21 mouse cellular contexts compared by ENCODE assay signal in genomic region chr14:78532345-78532744, GRCm38 (mm10). TPM values are rescaled to one million over a fixed set of nuclear protein-coding genes. Genes with fewer than 3 reads are reported as not detected.
A peak's percentile ranks its signal among the peaks of the same experiment; 100 is the strongest.
DNase-seq lines count a peak whose midpoint lies in the region; ATAC-seq and TF ChIP-seq lines count a peak whose summit lies in the region.
"Had no signal": no experiment of that assay in that cellular context is flagged by ENCODE, and none has a peak within 500 bp of the region (broad histone marks: within the 10 kb centered on the region; RNA-seq: fewer than 3 reads in every experiment).

No protein-coding gene starts in this region.

- no peak for ATAC-seq in heart, embryonic 13.5 days (ENCODE audit: extremely low read depth, insufficient number of reproducible peaks, low FRiP score, low TSS enrichment)
- no peak for ATAC-seq in lung, embryonic 14.5 days (ENCODE audit: insufficient read depth)
- ATAC-seq in lung, embryonic 15.5 days (ENCODE audit: borderline replicate concordance, extremely low read depth, low FRiP score, low TSS enrichment): no peak
- ATAC-seq in hindbrain, embryonic 14.5 days (ENCODE audit: low FRiP score): no peak
- ATAC-seq: forebrain, embryonic 16.5 days had no signal

- no peak for DNase-seq in heart, embryonic 10.5 days (ENCODE audit: low spot score)
- peak; percentile 58 for DNase-seq in lung, embryonic 14.5 days
- DNase-seq in lung, postnatal 14 days: no peak
- no peak for DNase-seq in gastrocnemius, postnatal 14 days
- no peak for DNase-seq in hindbrain, embryonic 14.5 days (ENCODE audit: low spot score)
- DNase-seq: B cell, adult 2 months; cerebellum, adult 2 months; cerebellum, postnatal 36 days; kidney, adult 11 months; right cerebral cortex, postnatal 4 days had no signal

- intact Hi-C loops in gastrocnemius, postnatal 14 days (cut with DNase I; ENCODE audit: low total_unique reads): no loop called here

- no peaks in the 10 kb centered on the region for H3K36me3 ChIP-seq in heart, embryonic 13.5 days
- H3K36me3 ChIP-seq in heart, embryonic 10.5 days: no peaks in the 10 kb centered on the region
- no peaks in the 10 kb centered on the region for H3K36me3 ChIP-seq in lung, embryonic 14.5 days (ENCODE audit: insufficient read depth)
- no peaks in the 10 kb centered on the region for H3K36me3 ChIP-seq in lung, embryonic 15.5 days
- no peaks in the 10 kb centered on the region for H3K36me3 ChIP-seq in hindbrain, embryonic 14.5 days (replicated peaks; ENCODE audit: control insufficient read depth, insufficient read depth)
- H3K36me3 ChIP-seq: embryonic facial prominence, embryonic 15.5 days; hindbrain, embryonic 10.5 days; limb, embryonic 12.5 days; midbrain, embryonic 12.5 days; neural tube, embryonic 12.5 days had no signal

- H3K4me2 ChIP-seq in heart, embryonic 13.5 days: peak overlapping the region; percentile 29; the same call in 1 of the 2 replicates
- peak overlapping the region; percentile 15; the same call in 1 of the 2 replicates for H3K4me2 ChIP-seq in lung, embryonic 14.5 days
- no peak overlapping the region for H3K4me2 ChIP-seq in lung, embryonic 15.5 days
- no peak overlapping the region for H3K4me2 ChIP-seq in hindbrain, embryonic 14.5 days (replicated peaks)
- H3K4me2 ChIP-seq: embryonic facial prominence, embryonic 15.5 days; limb, embryonic 12.5 days; midbrain, embryonic 12.5 days; neural tube, embryonic 12.5 days had no signal

- H3K9ac ChIP-seq in heart, embryonic 13.5 days: no peak overlapping the region
- H3K9ac ChIP-seq in lung, embryonic 14.5 days: no peak overlapping the region
- no peak overlapping the region for H3K9ac ChIP-seq in lung, embryonic 15.5 days
- H3K9ac ChIP-seq in hindbrain, embryonic 14.5 days: no peak overlapping the region
- H3K9ac ChIP-seq: embryonic facial prominence, embryonic 15.5 days; limb, embryonic 12.5 days; midbrain, embryonic 12.5 days; neural tube, embryonic 12.5 days had no signal

- no peaks in the 10 kb centered on the region for H3K27me3 ChIP-seq in heart, embryonic 13.5 days (replicated peaks)
- H3K27me3 ChIP-seq in heart, embryonic 10.5 days (ENCODE audit: insufficient read depth, poor library complexity, severe bottlenecking): no peaks in the 10 kb centered on the region
- H3K27me3 ChIP-seq in lung, embryonic 14.5 days (ENCODE audit: insufficient read depth, low read length): no peaks in the 10 kb centered on the region
- no peaks in the 10 kb centered on the region for H3K27me3 ChIP-seq in lung, embryonic 15.5 days
- no peaks in the 10 kb centered on the region for H3K27me3 ChIP-seq in hindbrain, embryonic 14.5 days (ENCODE audit: control insufficient read depth, insufficient read depth, low read length)
- H3K27me3 ChIP-seq: embryonic facial prominence, embryonic 15.5 days; limb, embryonic 12.5 days; midbrain, embryonic 12.5 days; neural tube, embryonic 12.5 days had no signal

- H3K4me3 ChIP-seq in heart, embryonic 13.5 days: no peak overlapping the region
- H3K4me3 ChIP-seq in heart, embryonic 10.5 days: no peak overlapping the region
- H3K4me3 ChIP-seq in lung, embryonic 14.5 days (ENCODE audit: low read depth, low read length): no peak overlapping the region
- H3K4me3 ChIP-seq in lung, embryonic 15.5 days: no peak overlapping the region
- no peak overlapping the region for H3K4me3 ChIP-seq in hindbrain, embryonic 14.5 days (replicated peaks; ENCODE audit: low read length)
- H3K4me3 ChIP-seq: embryonic facial prominence, embryonic 15.5 days; hindbrain, embryonic 10.5 days; limb, embryonic 12.5 days; midbrain, embryonic 12.5 days; neural tube, embryonic 12.5 days had no signal

- H3K9me3 ChIP-seq in heart, embryonic 13.5 days: no peaks in the 10 kb centered on the region
- H3K9me3 ChIP-seq in heart, embryonic 10.5 days: no peaks in the 10 kb centered on the region
- H3K9me3 ChIP-seq in lung, embryonic 14.5 days (ENCODE audit: low read depth, low read length): no peaks in the 10 kb centered on the region
- H3K9me3 ChIP-seq in lung, embryonic 15.5 days: no peaks in the 10 kb centered on the region
- no peaks in the 10 kb centered on the region for H3K9me3 ChIP-seq in hindbrain, embryonic 14.5 days (ENCODE audit: control insufficient read depth, low read length)
- H3K9me3 ChIP-seq: embryonic facial prominence, embryonic 15.5 days; hindbrain, embryonic 10.5 days; limb, embryonic 12.5 days; midbrain, embryonic 12.5 days; neural tube, embryonic 12.5 days had no signal

- H3K27ac ChIP-seq in heart, embryonic 13.5 days (replicated peaks): peak overlapping the region; percentile 79
- no peak overlapping the region for H3K27ac ChIP-seq in heart, embryonic 10.5 days
- peak overlapping the region; percentile 73 for H3K27ac ChIP-seq in lung, embryonic 14.5 days (ENCODE audit: low read depth)
- peak overlapping the region; percentile 37 for H3K27ac ChIP-seq in lung, embryonic 15.5 days
- no peak overlapping the region for H3K27ac ChIP-seq in hindbrain, embryonic 14.5 days
- H3K27ac ChIP-seq: embryonic facial prominence, embryonic 15.5 days; hindbrain, embryonic 10.5 days; kidney, postnatal 0 days; macrophage; midbrain, embryonic 12.5 days; neural tube, embryonic 12.5 days; stomach, postnatal 0 days had no signal

- peaks cover 78% of the 10 kb centered on the region for H3K4me1 ChIP-seq in heart, embryonic 13.5 days
- peaks cover 31% of the 10 kb centered on the region for H3K4me1 ChIP-seq in heart, embryonic 10.5 days
- H3K4me1 ChIP-seq in lung, embryonic 14.5 days (ENCODE audit: insufficient read depth): peaks cover 29% of the 10 kb centered on the region
- peaks cover 52% of the 10 kb centered on the region for H3K4me1 ChIP-seq in lung, embryonic 15.5 days
- peaks cover 42% of the 10 kb centered on the region for H3K4me1 ChIP-seq in hindbrain, embryonic 14.5 days (replicated peaks; ENCODE audit: control insufficient read depth, insufficient read depth, low read length)

- no peak for TF ChIP-seq CTCF in lung, embryonic 14.5 days (IDR thresholded peaks at IDR 0.05; ENCODE audit: low read depth)

- 35% methylated on average over 6 of the region's 6 CpGs for WGBS in heart, embryonic 13.5 days
- 67% methylated on average over 6 of the region's 6 CpGs for WGBS in heart, embryonic 10.5 days
- WGBS in lung, embryonic 14.5 days: 58% methylated on average over 6 of the region's 6 CpGs
- 52% methylated on average over 6 of the region's 6 CpGs for WGBS in lung, embryonic 15.5 days
- 95% methylated on average over 6 of the region's 6 CpGs for WGBS in hindbrain, embryonic 14.5 days

RNA-seq across cellular contexts. Expression of gene Akap11, which starts 4.3 kb away (rescaled TPM):
- polyA plus RNA-seq in heart, embryonic 13.5 days (2015; fragmentation: Nextera tagmentation; extraction: Ambion mirVana): 12.5 and 12.8 TPM in 2 replicates
- polyA plus RNA-seq in heart, embryonic 10.5 days (2016; fragmentation: Nextera tagmentation; extraction: Ambion mirVana): 14.3 and 15.6 TPM in 2 replicates
- 18.3 and 18.9 TPM in 2 replicates for polyA plus RNA-seq in lung, embryonic 14.5 days (2014; fragmentation: Nextera tagmentation; extraction: Ambion mirVana)
- polyA plus RNA-seq in lung, embryonic 15.5 days (2015; fragmentation: Nextera tagmentation; extraction: Ambion mirVana): 20.0 and 20.7 TPM in 2 replicates
- total RNA-seq in gastrocnemius, postnatal 14 days (2021): 10 to 100 TPM; 18.1 to 20.3 TPM
- 34.5 and 36.7 TPM in 2 replicates for polyA plus RNA-seq in hindbrain, embryonic 14.5 days (2014; fragmentation: Nextera tagmentation; extraction: Ambion mirVana)

Comparison
In these comparisons a context has a peak if more than half of its experiments do, and no peak if none do; other contexts are left out.
1. H3K27ac ChIP-seq: peak in heart, embryonic 13.5 days (single experiment), lung, embryonic 14.5 days (single experiment) and lung, embryonic 15.5 days (single experiment); none in heart, embryonic 10.5 days (single experiment) and hindbrain, embryonic 14.5 days (single experiment).
2. H3K4me2 ChIP-seq: peak in heart, embryonic 13.5 days (single experiment) and lung, embryonic 14.5 days (single experiment); none in lung, embryonic 15.5 days (single experiment) and hindbrain, embryonic 14.5 days (single experiment).